Mouse (Mus musculus) lung, postnatal 4 days (tissue): ENCODE data around the gene Fzd2.

Source experiments
- DNase-seq, 2 experiments: peaks; one replicate each; pipeline ENCODE4 v3.0.0; 2021

Fzd2 gene

DNA sequence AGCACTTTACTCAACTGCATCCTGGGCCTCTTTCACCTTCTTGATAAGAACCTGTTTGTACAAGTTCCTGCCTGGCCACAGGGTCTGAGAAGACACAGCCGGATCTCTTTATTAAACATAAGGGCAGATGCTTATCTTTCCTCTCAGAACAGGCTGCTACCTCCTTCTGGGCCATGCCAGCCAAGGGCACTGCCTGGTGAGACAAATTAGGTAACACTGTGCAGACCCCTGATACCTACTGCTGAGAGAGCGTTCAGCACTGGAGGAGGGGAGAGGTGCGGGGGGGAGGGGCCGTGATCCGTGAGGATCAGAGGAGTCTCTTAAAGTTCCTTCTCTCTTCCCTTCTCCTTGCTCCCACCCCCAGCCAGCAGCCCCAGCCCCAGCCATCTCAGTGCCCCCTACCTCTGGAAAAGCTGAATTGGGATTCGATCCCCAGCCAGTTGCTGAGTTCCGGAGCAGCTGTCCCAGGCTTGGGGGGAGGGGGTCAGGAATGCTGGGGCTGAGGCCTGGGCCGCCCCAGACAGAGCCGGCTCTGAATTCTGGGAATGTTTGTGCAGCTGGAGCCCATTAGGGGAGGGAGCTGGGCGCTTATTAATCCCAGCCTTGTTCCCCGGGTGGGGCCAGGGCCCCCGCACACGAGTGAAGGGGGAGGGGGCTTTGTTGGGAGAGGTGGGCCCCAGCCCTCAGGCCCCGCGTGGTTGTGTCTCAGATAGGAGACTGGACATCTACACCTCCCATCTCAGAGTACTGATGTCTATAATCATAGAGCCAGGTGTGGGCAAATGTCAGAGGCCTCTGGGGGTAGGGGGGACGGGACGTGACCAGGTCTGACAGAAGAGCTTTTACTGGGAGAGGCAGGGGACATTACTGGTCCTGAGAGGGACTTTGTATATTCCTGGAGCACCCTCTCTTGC lies 19.9 kb downstream of the Fzd2 start:
- peak; percentile 68 to 84 for DNase-seq

DNA sequence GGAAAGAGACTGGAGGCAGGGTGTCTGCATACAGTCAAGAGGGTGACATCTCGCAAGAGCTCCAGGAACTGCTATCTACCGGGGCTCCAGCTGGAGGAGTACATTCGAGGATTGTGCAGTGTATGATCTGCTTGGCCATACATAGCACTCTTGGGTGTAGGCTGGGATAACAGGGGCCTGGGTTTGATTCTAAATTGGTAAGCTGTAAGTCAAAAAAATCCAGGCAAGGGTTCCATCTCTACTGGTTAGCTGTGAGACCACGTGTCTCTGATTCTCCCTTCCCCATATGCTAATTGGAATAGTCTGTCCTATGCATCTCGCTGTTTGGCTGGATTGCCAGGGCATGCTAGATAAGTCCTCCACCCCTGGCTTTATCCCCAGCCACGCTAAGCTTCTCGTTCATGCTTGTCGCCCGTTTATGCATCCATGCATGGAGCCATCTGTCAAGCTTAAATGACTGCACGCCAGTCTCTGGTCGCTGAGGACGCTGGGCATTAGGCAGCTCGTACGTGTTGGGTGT lies 20.8 kb downstream of the Fzd2 start:
- DNase-seq: no peak

DNA sequence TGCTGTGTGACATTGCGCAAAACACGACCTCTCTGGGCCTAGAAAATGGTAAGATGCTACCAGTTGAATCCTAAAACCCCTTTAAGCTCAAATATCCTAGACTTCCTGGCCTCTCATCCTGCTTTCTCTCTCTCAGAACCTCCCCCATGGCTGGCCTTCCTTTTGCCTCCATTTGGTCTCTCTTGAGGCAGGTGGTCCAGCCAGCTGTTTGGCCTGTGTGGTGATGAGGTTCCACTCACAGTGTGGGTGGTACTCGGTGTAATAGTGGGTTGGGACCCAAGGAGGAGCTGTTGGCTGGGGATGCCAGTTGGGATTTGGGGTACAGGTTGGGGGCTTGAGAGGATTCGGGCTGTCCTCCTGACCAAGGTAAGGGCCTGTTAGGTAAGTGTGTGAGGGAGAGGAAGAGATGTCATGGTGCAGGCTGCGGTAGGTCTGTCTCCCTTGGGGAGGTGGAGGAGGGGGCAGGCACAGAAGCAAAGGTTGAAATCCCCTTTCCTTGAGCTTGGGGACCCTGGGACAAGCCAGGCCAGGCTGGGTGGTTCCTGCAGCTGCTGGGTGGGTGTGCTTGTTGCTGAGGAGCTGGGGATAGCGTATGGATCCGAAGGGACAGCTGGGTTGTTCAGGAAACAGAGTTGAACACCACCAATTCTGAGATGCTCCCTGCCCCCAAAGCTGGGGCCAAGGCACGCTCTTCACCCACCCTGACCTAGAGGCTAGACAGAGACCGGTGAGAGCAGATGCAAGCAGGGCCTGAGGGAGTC lies 23.2 kb downstream of the Fzd2 start:
- DNase-seq: no peak

DNA sequence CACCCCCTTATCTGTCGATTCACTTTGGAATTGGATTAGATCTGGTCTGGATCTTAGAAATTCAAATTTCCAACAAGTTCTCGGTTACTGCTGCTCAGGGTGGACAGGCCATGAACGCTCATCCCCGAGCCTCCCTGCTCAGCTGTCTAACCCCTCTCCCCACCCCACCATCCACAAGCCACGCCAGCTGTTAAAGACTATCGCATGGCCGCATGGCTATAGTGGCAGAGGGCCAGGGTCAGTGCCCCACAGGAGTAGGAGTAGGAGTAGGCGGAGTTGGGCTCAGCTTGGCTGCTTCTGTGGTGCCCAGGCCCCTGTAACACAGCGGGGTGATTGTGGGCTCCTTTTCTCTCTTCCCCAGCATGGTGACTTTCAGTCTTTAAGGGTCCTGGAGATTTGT lies 24.3 kb downstream of the Fzd2 start:
- DNase-seq: no peak

DNA sequence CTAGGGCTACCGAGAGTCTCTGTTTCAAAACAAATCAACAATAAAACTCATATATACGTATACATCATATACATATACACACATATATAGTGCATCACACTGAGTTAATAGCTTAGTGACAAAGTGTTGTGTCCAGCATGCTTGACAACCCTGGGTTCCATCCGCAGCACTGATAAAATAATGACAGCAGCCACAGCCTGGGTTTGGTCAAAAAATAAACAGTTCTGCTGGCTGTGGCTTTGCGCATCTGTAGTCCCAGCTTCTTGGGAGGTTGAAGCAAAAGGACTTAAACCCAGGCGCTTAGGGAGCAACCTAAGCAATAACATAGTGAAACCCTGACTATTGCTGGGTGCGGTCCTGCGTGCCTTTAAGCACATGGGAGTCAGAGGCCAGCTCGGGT lies 25.2 kb downstream of the Fzd2 start:
- DNase-seq: no peak

DNA sequence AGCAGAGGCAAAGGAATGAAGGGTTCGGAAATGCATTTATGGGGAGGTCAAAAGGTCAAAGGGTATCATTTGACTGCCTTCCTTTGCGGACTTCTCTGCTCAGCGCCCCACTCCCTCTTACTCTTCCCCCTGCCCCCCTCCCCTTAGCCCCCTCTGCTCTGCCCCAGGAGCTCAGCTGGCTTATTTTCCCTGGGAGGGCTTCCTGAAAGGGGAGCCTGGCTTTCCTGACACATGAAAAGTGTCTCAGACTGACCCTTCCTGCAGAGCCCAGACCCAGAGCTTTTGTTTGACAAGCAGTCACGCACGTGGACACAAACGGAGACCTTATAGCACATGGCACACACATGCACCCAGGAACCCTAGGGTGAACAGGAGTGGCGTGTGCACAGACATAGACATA lies 26.5 kb downstream of the Fzd2 start:
- no peak for DNase-seq

DNA sequence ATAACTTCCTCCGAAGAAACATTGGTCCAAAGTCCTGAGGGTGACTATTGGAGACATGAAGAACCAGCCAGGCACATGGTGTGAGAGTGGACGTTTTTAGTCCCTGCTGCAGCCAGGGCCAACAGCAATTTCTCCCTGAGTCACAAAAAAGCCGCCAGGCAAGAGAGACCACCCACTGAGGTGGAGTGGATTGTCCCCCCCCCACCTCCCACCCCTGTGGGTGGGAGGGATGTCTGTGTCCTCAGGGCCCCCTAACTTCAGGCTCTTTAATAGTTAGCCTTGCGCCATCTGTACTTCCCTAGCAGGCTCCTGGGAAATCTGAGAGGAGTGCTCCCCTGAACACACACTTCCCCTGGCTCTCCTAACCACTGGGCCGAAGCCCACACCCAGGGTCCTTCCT lies 27.0 kb downstream of the Fzd2 start:
- no peak for DNase-seq

DNA sequence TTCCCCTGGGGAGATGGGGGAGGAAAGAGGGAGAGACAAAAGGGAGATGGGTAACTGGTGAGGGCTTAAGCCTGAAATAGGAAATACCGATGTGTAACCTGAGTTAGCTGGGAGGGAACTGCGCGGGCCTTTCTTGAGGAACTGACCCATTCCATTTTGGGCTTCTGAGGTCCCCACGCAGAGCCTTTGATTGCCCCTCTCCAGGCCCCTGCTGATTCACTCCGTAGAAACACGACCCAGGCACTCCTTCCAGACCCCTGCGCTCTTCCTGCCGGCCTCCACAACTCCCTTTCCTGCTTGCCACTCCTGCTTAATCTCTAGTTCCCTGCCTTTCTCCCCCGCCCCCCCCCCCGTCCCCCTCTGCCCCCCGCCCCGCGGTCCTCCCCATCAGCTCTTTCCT lies 28.5 kb downstream of the Fzd2 start:
- no peak for DNase-seq

DNA sequence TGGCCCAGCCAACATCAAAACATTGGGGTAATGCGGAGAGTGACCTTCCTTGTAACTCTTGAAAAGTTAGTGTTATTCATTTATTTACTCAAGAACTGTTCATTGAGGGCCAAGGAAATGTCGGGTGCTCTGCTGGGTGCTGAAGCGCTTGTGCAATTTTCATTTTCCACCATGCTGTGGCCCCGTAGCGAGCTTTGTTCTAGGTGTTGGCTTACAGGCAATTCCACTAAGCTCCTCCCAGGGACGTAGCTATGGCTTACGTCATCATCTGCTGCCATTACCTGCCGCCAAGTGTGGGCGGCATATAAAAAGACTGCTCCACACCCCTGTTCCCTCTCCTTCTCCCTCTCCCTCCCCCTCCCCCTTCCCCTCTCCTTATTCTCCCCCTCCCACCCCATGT lies 29.2 kb downstream of the Fzd2 start:
- peak in 1 of 2 experiments; percentile 45 for DNase-seq

DNA sequence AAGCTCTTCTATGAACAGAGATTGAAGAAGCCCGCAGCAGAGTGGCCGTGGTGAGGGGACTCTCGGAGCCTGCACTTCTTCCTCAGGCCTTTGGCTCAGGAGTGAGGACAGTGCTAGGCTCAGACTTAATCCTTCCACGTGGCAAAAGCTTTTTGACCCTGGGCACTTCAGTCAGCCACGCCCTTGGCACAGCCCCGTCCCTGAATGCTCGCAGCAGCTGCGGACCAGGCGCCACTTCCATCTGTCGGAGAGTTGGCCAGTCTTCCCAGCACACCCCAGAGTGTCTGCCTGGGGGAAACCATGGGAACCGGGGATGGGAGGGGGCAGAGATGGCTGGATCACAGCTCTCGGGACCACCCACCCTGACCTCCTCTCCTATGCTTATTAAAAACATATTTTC lies 32.7 kb downstream of the Fzd2 start:
- DNase-seq: peak; percentile 34 to 74

DNA sequence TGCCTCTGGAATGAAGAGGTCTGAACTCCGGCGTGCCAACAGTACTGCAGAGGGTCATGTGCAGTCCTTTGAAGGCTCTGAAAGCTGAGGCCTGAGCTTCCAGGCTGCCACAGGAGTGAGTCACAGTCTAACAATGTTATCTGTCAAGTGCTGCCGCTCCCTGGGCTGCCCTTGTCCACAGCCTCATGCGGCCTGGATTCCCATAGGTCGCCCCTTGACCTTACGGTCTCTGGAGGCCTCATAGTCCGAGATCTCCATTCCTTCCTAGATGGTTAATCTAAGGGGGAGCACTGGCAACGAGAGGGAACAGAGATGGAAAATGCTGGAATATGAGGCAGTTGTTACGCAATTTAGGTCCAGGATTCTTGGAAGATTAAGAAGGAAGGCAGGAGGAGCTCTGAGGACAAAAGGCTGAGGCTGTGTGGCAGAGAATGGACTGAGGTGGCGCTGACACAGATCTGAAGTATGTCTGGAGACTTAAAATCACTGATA lies 39.7 kb downstream of the Fzd2 start:
- DNase-seq: peak; percentile 67 to 89

DNA sequence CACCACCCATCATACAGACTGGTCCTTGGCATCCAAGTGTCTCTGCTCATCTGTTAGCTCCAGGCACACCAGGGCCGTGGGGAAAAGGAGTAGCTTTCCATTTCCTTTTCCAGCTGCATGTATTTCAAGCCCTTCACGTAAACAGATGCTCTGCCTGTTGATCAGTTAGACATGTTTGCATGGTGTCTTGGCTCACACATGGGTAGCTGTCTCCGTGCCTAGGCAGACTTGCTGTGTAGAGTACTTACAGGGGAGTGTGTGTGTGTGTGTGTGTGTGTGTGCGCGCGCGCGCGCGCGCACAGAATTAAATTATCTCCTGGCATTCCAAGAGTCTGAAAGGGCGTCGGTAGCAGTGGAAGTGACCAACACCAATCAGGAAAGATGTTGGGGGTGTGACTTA lies 42.0 kb downstream of the Fzd2 start:
- peak; percentile 27 to 62 for DNase-seq

DNA sequence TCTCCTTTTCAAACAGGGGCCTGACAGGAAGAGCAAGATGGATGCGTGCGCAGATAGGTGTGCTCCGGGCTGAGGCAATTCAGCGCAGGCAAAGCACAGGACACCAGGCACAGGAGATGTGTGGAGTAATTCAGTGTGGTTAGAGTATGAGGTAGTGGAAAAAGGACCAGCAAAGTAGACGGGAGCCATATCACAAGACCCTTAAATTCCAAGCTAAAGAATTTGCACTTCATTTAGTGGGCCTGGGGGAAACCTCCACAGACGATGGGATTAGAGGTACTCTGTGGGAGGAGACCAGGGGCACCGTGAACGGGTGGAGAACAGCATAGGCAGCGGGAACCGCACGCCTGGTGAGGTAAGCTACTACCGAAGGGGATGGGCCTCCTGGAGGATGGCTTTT lies 43.7 kb downstream of the Fzd2 start:
- DNase-seq: no peak

DNA sequence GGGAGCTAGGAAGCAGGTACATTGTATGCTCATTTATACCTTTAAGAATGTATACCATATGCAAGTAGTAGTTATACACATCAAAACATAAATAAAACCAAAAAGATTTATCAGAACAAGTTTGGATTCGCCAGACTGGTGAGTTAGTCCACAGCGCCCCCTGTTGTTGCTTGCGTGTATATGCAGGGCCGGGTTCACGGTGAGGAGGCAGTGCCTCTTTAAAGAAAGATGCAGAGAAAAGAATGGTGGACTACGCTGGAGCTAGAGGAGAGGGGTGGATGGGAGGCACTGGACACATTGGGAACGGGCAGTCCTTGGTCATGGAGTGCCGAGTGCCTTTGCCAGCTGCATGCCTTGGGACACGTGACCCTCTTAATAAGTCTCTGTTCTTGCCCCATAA lies 47.2 kb downstream of the Fzd2 start:
- peak; percentile 66 to 83 for DNase-seq

DNA sequence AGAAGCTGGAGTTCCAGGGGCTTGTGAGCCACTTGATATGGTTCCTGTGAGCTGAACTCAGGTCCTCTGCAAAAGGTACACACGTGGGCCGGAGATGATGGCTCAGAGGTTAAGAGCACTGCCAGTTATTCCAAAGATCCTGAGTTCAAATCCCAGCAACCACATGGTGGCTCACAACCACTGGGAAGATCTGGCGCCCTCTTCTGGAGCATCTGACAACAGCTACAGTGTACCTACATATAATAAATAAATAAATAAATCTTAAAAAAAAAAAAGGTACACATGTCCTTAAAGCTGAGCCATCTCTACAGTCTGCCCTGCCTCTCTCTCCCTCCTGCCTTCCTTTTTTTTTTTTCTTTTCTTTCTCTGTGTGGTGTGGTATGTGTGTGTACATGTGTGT lies 48.6 kb downstream of the Fzd2 start:
- DNase-seq: no peak

DNA sequence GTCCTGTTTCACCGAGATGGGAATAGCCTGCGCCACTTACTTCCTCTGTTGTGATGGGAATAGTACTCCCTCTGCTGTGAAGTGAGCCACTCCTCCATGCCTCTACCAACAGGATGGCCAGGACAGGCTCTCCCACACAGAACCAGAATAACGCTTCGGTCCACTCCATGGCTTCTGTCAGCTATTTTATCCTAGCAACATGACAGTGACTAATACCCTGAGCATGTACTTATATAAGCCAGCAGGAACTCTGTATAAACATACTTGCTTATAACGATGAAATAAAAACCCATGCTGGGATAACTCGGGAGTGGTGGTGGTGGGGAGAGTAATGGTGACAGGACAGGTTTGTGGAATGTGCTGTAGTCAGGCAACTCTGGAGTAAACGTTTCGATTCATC lies 51.7 kb downstream of the Fzd2 start:
- no peak for DNase-seq

DNA sequence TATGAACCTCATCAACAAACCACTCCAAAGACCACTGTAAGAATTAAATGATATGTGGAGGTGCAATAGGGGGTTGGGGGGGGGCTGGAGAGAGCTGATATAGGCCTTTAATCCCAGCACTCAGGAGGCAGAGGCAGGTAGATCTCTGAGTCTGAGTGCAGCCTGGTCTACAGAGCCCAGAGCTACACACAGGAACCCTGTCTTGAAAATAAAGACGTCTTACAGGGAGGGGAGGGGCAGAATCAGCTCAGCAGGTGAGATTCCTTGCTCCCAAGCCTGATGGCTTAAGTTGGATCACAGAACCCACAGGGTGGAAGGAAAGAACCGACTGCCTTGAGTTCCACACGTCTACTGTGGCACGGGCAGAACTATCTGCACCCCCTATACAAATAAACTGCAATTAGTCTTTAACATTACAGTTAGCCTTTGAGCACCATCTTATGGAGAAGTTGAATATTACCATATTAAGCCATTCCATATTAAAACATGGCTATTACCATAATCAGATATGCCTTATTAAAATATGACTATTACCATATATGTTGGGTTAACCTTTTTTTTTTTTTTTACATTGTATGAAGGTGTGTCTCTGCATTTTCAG lies 52.2 kb downstream of the Fzd2 start:
- DNase-seq: no peak

DNA sequence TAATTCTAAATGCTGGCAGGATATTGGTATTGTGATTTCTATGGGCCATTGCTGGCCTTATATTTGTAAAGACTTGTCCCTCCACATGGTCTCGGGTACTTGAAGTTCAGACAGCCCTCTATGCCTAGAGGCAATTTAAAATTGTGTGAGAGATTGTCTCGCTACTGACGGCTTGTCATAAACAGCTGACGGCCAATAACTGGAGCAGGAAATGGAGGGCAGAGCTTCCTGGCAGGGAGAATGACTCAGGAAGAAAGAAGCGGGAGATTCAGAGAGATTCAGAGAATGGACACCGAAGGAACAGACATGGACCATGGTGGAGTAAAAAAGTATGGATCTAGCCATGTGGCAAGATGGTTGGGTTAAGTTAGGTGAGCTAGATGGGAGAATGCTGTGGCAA lies 52.7 kb downstream of the Fzd2 start:
- DNase-seq: no peak
